Mouse (Mus musculus) G1E (cell line): ENCODE measurements at regions not wholly inside any gene's neighbourhood (a gene's known extent, or its start where the extent isn't known, plus 50 kb on each side); places are given as distances from the start of the nearest gene placed in this dataset.

Experiments
- CTCF ChIP-seq: IDR thresholded peaks from 2 replicates; pipeline ENCODE4 v1.5.1; 2012; ENCODE audit warnings: low read depth, low read length, inconsistent platforms, mixed read lengths
- GATA1 ChIP-seq: IDR thresholded peaks from 2 replicates; pipeline ENCODE4 v1.6.1; 2012; ENCODE audit warnings: borderline replicate concordance, low read length, inconsistent platforms, mixed read lengths
- GATA2 ChIP-seq: IDR thresholded peaks from 2 replicates; pipeline ENCODE4 v1.6.1; 2012; ENCODE audit warnings: low read depth, low read length, inconsistent platforms, borderline replicate concordance
- TAL1 ChIP-seq: conservative IDR thresholded peaks from 2 replicates; pipeline ENCODE4 v1.6.1; 2012; ENCODE audit warnings: low read depth, low read length, inconsistent platforms, mixed read lengths

DNA sequence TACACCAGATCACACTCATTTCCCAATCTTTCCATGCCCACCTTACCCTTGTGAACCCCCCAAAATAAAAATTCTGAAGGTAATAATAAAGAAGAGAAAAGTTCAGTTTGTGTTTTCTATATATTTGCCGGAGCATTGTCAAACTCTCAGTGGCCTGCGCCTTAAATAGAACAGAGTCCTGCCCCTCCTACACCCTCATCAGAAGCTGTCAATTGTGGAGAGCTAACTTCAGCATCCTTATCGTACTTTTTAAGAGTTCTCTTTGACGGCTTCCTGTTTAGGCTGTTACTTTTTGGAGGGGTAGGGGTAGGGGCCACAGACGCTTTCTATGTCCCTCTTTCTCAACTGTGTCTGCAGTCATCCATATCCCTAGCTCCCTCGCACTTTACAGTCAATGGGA is 77.5 kb downstream of the Cxcl12 start:
- no peak for TF ChIP-seq GATA1
- no peak for TF ChIP-seq CTCF
- TF ChIP-seq GATA2: no peak
- TF ChIP-seq TAL1: no peak
